Mouse (Mus musculus): ENCODE results near the gene Tmem106c.
A peak's percentile ranks its signal among the peaks of the same experiment; 100 is the strongest.

Gene Tmem106c

DNA sequence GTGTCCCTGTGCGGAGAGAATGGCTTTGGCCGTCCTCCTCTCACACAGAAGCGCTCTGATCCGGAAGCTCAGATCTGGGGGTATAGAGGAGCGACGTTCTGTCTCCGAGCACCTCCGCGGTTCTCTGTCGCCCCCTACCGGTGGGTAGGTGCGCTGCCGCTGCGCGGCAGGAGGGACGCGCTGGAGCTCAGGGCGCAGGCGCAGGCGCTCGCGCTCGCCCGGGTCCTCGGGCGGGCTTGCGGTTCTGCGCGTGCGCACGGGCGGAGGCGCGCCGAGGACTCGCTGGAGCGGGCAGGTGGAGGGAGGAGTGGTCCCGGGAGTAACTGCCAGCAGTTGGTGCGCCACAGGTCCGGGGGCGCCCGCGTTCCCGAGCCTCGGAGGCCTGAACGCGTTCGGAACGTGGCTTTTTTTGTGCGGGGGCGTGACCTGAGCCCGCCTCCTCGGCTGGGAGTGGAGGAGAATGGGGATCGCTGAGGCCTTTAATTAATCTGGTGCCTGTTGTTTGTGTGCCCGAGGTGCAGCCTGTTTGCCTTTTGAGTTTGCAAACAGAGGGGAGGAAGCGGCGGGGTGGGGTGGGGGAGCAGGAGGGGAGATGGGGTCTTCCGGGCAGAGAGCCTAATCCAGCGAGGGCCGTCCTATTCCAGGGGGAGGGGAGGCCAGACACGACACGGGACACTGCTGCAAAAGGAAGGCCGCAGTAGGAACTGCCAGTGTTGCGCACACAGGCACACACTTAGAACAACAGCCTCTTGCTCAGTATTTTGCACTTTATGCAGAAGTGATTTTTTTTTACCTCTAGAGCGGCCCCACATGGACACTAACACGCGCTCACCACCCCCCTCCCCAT, at the start of gene Tmem106c:
Gene Tmem106c, plus strand, starts transcription at position 212 of the 847 bp plus-strand sequence.
- DNase-seq: peak; percentile 89 to 93

DNA sequence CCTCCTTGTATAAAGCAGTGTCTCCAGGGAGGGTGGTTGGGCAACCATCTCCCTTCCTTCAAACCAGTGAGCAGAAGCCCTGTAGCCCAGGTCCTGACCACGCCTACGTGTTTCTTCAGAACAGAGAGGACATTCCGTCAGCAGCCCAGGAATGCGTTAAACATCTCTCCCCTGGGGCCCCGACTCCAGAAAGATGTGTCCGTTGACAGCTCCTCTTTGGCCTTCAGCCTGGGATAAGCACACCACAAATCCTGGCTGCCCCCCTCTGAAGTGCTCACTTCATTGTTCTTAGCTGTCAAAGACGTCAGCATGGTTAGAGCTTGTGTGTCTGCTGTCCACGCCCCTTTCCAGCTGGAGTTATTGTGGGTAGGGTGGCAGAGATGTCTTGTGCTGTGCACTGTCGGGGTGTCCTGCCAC, 49.7 kb upstream of the Tmem106c start:
- DNase-seq: peak in 1 of 2 experiments; percentile 38

DNA sequence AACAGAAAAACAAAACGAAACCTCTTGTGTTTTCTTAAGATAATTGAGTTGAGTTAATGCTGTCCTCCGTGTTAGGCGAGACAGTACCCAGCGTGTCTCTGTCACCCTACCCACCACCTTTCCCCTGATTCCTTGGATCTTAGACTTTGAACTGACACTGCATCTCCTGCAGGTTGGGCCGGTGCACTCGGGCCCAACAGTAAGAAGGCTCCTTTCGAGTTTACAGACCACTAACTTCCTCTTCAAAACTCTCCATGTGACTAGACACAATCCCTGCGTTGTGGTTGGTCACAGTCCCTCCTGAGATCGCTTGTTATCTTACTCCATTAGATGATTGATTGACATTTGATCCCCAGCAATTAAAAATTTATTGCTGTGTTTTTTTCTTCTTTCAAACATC, 46.0 kb upstream of the Tmem106c start:
- no peak for DNase-seq

DNA sequence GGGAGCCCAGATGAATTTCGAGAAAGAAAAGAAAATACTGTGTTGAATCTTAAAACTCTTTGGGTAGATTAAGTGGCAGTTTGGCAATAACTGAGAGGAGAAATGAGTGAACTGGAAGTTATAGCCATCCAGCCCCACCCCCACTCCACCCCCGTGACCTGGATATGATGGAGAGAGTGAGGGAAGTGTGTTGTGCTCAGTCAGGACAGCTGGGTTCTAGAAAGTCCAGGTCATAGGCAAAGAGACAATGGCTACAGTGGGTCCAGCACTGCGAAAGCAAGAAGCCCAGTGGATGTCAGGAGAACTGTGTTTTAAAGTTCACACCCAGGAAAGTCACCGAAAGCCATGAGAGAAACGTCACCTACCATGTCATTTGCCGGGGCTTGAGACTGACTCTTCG, 44.8 kb upstream of the Tmem106c start:
- no peak for DNase-seq

DNA sequence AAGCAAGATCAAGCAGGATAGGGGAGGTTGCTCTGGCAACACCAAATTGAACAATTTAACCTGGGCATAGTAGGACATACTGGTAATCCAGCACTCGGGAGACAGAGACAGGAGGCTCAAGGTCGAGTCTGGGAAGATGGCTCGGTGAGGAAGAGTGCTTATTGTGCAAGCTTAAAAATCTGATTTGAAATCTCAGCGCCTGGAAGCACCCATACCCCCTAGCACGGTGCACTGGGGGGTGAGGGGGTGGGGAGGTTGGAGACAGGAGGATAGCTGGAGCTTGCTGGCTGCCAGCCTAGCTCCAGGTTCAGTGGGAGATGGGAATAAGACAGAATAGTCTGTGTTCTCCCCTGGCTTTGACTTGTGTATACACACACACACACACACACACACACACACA, 43.7 kb upstream of the Tmem106c start:
- no peak for DNase-seq

DNA sequence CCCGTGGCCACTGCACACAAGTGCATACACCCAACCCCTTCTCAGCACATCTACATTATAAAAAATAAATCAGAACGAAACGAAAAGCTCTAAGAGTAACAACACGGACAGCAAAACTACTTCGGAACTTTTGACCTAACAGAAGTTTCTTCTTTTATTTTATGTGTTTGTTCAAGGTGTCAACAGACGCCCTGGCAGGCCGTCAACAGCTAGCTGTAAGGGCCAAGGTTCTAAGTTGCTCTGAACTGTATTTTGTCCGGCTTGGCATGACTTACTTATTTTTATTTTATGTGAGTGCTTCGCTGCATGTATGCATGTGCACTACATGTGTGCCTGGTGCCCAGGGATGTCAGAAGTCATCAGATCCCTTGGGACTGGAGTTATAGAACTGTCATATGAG, 42.2 kb upstream of the Tmem106c start:
- DNase-seq: no peak

DNA sequence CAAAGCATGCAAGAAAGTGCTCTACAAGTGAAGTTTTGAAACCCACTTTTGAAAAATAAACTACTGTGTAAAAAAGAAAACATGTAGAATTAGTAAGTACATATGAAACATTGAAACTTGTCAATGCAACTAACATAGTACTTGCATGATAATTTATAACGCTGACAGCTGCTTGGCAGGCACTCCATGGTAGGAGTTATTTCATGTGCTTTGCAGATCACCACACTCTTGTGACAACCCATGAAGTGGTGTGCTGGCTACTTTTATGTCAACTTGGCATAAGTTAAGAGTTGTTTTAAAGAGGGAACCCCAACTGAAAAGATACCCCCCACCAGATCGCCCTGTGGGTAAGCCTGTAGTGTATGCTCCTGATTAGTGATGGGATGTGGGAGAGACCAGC, 41.6 kb upstream of the Tmem106c start:
- no peak for DNase-seq

DNA sequence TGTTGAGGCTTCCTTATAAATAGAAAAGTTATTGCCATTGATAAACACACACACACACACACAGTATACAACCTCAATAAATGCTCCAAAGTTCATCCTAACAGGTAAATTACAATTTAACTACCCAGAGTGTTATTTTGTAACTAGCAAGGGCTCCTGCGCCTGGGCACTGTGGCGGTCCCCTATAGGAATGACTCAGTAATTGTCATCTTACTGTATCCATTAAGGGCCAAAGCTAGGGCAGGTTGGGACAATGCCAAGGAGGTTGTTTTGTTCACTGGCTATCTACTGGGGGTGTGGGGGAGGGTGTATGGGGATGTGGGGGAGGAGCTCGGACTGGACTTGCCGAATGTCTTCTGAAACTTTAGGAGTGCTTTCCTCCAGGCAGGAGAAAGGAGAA, 37.0 kb upstream of the Tmem106c start:
- no peak for DNase-seq

DNA sequence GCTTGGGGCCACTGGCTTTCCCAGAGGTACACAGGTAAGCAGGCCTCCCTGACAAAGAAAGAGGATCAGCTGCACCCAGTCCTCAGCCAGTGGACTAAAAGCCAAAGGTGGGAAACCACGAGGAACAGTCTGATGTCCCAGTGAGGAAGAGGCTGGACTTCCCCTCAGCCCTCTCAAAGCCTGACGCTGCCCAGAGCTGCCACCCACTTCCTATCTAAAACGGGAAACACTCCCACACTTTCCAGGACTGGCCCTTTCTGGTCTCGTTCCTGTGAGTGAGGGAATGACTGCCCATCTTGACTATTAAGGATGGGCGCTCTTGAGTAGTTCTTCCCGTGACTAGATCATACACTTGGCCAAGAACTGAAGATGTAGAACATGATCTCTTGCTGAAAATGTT, 36.2 kb upstream of the Tmem106c start:
- DNase-seq: no peak

DNA sequence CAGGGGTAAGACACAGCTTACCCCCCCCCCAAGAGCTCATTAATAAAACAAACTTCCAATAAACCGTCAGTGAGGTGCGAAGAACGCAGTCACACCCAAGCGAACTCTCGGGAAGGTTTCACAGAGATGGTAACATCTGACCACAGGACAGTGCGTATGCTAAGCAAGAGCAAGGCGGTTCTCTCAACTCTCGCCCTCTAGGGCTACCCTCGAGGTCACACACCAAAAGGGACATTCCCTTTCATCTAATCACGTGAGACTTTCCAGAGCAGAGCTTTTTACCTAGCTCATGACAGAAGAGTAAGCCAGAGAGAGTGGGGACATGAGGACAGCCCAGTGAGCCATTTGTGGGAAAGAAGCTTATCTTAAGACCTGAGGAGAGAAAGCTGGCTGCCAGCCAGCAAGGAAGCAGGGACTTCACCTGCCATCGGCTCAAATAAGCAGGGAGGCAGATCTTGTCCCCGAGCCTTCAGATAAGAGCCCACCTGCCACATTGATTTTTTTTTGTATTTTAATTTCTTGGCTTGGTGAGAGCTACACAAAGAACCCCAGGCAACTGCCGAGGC, 34.7 kb upstream of the Tmem106c start:
- no peak for DNase-seq

DNA sequence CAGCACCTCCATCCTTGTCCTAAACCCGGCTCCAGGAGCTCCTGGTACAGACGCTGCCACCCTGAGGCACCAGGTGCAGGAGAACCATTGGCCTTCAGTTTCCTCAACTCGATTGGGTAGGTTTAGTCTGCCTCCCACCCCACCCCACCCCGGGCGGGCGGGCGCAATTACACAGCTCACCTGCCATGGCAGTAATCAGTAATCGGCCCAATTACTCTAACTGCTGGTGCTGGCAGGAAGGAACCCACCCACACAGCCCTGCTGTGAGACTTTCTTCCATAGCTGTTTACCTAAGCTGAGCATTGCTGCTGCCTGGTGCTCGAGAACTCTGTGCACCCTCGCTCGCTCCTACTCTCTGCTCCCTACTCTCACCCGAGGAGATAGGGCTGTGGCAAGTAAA, 31.6 kb upstream of the Tmem106c start:
- no peak for DNase-seq

DNA sequence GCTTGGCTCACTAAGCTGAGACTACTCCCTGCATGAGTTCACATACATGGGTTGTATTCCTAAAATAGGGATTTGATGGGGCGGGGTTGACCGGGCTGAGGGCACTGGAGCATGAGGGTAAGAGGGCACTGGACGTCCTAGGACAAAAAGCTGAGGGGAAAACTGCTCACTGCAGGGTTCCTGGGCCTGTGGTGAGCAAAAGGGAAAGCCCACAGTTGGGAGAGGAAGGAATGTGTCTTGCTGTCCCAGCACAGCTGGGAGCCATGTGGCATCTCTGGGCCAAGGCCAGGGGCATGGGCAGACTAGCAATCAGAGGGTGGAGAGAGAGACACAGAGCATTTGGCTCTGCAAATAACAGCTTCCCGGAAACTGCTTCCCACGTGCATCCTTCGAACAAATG, 25.4 kb upstream of the Tmem106c start:
- no peak for DNase-seq

DNA sequence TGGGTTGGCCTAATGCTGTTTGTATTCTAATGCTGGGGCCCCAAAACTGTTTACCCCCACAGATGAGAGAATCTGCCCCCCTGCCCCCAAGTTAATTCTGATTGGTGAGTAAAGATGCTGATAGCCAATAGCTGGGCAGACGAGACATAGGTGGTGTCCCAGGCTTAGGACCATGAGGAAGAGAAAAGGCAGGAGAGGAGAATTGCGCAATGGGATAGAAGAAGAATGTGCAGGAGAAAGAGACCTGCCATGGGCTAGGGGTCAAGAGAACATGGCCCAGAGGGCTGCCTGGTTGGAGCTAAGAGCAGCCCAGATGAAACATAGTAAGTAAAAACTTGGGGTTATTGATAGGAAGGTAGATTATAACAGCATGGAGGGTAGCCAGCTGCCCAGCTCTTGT, 23.9 kb upstream of the Tmem106c start:
- DNase-seq: no peak

DNA sequence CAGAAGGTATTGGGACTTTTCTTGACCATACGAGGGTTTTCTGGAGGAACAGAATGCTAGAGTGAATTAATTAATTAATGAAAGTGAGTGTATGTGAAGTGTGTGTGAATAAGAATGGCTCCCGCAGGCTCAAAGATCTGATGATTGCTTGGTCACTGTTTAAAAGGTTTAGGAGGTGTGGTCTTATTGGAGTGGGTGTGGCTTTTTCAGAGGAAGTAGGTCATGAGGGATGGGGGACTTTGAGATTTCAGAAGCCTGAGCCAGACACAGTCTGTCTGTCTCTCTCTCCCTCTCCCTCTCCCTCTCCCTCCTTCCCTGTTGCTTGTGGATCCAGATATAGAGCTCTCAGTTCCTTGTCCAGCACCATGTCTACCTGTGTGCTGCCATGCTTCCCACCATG, 22.7 kb upstream of the Tmem106c start:
- DNase-seq: no peak

DNA sequence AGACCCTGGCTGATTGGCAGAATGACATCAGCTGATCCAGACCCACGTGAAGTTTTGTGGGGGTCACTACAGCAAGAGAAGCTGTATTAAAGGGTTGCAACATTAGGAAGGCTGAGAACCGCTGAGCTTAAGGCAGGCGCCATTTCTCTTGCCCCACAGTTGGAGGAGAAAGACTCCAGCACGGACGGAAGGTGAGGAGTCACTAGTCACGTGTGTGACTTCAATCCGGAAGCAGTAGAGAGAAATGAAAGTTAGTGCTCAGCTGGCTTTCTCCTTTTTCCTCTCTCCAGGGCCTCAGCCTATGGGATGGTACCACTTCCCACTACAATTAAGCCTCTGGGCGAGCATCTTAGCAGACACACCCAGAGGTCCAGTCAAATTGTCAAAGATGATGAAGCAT, 21.5 kb upstream of the Tmem106c start:
- no peak for DNase-seq

DNA sequence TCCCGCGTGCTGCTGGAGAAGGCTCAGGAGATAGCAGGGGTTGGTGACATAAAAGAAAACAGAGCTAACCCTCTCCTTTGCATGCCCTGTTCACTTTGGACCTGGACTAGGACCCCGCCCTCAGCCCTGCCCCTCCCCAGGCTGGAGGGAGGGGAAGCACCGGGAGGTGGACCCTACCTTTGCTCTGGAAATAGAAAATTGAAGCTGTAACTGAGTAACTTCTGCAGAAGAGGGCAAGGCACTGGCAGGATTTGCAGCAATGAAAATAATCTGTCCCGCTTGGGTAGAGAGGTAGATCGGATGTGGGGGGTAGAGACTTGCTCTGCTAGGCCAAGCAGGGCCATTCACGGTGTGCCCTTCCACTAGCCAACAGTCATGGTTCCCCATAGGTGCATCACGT, 20.6 kb upstream of the Tmem106c start:
- DNase-seq: no peak

DNA sequence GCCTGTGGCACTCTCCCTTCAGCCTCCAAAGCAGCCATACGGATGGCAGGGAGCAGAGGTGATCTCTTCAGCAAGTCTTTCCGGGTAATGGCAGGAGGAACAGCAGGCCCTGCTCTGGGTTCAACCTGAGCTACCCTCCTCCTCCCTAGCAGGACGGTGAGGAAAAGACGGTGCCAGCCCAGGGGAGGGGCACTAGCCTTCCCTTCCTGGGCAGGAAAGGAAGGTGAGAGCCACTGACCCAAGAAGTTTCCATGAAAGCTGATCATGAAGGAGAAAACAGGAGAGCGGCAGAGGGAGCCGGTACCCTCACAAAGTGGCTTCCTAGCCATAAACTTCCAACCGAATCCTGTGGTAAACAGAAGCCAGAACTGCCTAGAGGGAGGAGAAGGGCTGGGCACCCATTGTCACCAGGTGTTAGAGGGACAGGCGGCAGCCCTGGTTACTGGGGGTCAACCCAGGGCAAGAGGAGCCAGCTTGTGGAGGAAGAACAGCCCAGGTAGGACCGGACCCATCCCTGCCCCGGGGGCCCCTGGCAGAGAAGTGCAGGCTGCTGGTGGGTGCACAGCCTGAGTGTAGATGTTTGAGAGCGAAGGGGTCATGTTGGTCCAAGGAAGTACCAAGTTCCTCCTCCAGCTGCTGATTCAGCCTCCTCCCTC, 19.0 kb upstream of the Tmem106c start:
- no peak for DNase-seq

DNA sequence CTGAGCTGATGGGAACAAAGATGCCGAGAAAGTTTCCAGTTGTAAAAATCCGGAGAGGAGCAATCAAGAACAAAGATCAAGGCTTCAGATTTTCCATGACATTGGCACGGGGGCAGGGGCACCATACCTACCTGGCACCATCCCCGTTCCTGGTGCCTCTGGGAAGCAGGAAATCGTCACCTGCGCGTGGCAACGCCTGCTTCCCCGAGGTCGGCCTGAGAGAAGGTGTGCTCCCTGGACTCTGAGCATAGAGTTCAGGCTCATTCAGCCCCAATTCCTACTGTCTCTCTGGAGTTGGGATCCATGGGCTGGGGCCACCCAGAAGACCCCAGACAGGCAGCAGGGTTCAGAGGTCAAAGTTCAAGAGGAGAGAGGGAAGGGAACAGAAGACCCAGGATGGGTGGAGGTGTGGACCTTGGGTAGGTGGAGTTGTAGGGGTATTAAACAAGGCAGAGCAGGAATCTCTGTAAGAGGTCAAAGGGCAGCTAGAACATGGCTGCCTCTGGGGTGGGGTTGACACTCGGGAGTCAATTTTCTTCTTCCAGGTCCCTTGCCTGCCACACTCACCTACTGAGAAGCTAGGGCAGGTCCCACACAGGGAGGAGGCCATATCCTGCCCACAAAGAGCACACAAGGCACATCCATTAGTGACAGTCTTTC, 18.2 kb upstream of the Tmem106c start:
- no peak for DNase-seq

DNA sequence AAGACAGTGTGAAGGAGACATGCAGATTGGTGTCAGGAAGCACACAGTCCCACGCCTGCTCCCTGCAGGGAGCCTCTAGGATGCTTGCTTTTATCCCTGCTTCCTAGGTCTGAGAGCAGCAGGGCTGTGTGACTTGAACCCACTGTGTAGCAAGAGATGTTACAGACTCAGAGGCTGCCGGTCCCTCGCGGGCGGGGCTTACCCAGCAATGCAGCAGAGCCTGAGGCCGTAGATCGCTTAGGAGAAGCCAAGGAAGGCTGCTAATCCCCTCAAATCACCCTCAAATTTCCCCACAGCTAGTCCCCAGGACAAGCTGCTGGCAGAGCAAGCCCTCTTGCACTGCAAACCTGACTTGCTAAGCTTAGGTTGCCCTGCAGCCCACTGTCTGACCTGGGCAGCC, 15.3 kb upstream of the Tmem106c start:
- DNase-seq: no peak

DNA sequence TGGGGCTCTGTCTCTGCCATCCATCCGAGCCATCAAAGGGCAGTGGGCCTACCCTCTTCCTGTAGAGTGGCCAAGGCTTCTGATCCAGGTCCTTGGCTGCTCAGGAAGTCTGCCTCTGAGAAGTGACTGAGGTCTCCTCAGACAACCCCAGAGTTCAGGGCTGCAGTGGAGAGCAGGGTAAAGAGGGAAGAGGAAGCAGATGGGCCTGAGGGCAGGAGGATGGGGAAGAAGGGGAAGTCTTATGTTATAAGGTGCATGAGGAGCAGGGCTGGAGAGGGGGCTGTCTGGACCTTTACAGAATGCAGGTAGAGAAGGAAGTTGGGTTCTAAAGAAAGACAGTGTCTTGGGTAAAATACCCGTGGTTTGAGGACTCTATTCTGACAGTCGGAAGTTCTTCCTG, 14.3 kb upstream of the Tmem106c start:
- no peak for DNase-seq

DNA sequence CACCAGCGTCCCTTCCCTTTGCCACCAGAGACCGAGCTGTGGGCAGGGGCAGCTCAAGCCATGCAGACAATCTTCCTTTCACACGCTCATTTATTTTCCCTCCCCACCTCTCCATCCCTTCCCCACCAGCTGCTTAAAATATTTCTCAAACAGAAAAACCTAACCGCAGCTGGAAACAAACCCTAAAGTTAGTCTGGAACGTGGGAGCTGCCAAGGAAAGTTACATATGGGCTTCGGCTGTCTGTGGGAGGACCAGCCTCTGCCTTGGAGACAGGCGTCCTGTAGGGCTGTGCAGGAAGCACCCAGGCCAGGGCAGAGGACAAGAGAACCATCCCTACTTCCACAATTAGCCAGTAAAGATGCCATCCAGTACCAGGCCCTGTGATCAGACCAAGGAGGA, 13.8 kb upstream of the Tmem106c start:
- no peak for DNase-seq

DNA sequence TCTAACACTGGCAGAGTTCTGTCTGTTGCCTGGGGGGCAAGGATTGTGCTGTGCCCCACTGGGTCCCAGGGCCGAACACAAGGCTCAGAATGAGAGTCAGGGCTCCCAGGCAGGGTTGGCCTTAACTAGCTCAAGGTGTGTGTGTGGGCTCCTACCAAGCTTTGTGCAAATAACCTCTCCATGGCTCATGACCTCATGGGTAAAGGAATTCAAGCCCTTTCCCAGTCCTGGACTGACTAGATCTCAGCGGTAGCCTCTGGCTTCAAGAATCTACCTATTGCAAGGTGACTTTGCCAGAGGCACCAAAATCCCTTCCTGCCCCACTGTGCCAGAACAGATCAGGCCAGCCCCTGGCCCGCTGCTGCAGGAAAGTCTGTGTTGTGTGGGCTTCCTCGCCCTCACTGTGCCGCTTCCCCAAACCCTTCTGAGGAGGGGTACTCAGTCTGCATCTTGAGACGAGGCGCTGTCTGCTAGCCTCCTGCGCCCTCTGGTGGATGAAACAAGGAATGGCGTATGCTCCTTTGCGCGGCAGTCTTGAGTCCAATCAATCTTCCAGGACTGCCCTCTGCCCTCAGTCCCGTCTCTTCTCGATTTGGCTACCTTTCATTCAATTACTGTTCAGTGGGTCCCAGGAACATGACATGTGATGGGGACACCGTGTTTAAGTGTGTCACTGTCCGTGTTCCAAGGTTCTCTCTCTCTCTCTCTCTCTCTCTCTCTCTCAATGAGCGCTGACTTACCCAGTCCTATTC, 11.7 kb upstream of the Tmem106c start:
- DNase-seq: peak; percentile 45 to 48

DNA sequence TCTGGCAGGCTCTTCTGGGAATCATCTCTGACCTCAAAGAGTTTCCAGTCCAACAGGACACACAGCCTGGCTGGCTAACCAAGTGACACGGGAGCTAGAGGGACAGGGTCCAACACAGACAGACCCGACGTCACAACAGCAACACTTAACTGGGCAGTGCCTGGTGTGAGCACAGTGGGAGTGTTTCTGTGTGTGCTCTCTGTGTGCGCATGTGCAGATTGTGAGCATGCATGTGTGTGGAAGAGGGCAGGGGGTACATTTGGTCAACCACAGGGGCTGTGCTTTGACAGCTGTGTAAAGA, 11.2 kb upstream of the Tmem106c start:
- no peak for DNase-seq
